In the genomic region with DNA sequence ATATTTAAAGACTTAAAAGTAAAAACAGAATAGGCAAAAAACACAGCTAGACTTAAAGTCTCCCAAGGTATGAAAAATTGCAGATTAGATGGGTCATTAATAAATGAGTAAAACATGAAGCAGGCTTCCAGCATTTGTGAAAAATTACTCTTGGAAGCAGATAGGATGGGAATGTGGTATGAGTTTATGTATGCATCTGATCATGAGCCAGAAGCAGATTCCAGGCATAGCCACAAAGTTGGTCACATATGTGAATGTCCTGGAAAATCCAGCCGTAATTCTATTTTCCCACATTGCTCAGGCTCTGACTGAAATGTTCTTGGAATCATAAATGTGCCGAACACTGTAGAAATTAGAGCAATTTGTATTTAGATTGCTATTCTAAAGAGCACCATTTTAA, we compare ENCODE assay signal across 27 mouse cellular contexts.
DNase-seq lines count a peak whose midpoint lies in the region; ATAC-seq and TF ChIP-seq lines count a peak whose summit lies in the region.
"Had no signal": no experiment of that assay in that cellular context is flagged by ENCODE, and none has a peak within 500 bp of the region (broad histone marks: within the 10 kb centered on the region; RNA-seq: fewer than 3 reads in every experiment).

No protein-coding gene starts in this region.

- H3K4me3 ChIP-seq in embryonic facial prominence, embryonic 13.5 days: no peak overlapping the region
- no peak overlapping the region for H3K4me3 ChIP-seq in embryonic facial prominence, embryonic 10.5 days
- no peak overlapping the region for H3K4me3 ChIP-seq in lung, embryonic 14.5 days (ENCODE audit: low read depth, low read length)
- H3K4me3 ChIP-seq in lung, adult 2 months (replicated peaks; ENCODE audit: extremely low read depth, low read depth, low read length): no peak overlapping the region
- H3K4me3 ChIP-seq in embryonic facial prominence, embryonic 14.5 days (ENCODE audit: low read depth, low read length): no peak overlapping the region
- no peak overlapping the region for H3K4me3 ChIP-seq in hindbrain, embryonic 16.5 days (ENCODE audit: low read length)
- H3K4me3 ChIP-seq: forebrain, embryonic 12.5 days; forebrain, embryonic 15.5 days; heart, adult 2 months; heart, embryonic 10.5 days; heart, embryonic 13.5 days; hindbrain, embryonic 12.5 days; hindbrain, embryonic 15.5 days; intestine, embryonic 15.5 days had no signal

- WGBS in embryonic facial prominence, embryonic 13.5 days: 38% methylated on average over 2 of the region's 2 CpGs
- WGBS in embryonic facial prominence, embryonic 10.5 days: 81% methylated on average over 2 of the region's 2 CpGs
- 72% methylated on average over 2 of the region's 2 CpGs for WGBS in lung, embryonic 14.5 days
- 89% methylated on average over 2 of the region's 2 CpGs for WGBS in lung, adult 2 months
- 48% methylated on average over 2 of the region's 2 CpGs for WGBS in embryonic facial prominence, embryonic 14.5 days
- 65% methylated on average over 2 of the region's 2 CpGs for WGBS in hindbrain, embryonic 16.5 days

- H3K4me2 ChIP-seq in embryonic facial prominence, embryonic 13.5 days: no peak overlapping the region
- H3K4me2 ChIP-seq in lung, embryonic 14.5 days: no peak overlapping the region
- H3K4me2 ChIP-seq in embryonic facial prominence, embryonic 14.5 days (ENCODE audit: low read depth, low read length): no peak overlapping the region
- no peak overlapping the region for H3K4me2 ChIP-seq in hindbrain, embryonic 16.5 days (ENCODE audit: low read length)
- H3K4me2 ChIP-seq: forebrain, embryonic 12.5 days; forebrain, embryonic 15.5 days; heart, embryonic 13.5 days; hindbrain, embryonic 12.5 days; hindbrain, embryonic 15.5 days; intestine, embryonic 15.5 days had no signal

- H3K27me3 ChIP-seq in embryonic facial prominence, embryonic 13.5 days: no peaks in the 10 kb centered on the region
- H3K27me3 ChIP-seq in embryonic facial prominence, embryonic 10.5 days (replicated peaks; ENCODE audit: low read depth, poor library complexity, severe bottlenecking): no peaks in the 10 kb centered on the region
- H3K27me3 ChIP-seq in lung, embryonic 14.5 days (ENCODE audit: insufficient read depth, low read length): no peaks in the 10 kb centered on the region
- no peaks in the 10 kb centered on the region for H3K27me3 ChIP-seq in embryonic facial prominence, embryonic 14.5 days (replicated peaks; ENCODE audit: control insufficient read depth, insufficient read depth, low read length)
- no peaks in the 10 kb centered on the region for H3K27me3 ChIP-seq in hindbrain, embryonic 16.5 days (replicated peaks; ENCODE audit: control insufficient read depth, insufficient read depth, low read length)
- H3K27me3 ChIP-seq: CH12.LX; forebrain, embryonic 12.5 days; forebrain, embryonic 15.5 days; heart, embryonic 13.5 days; hindbrain, embryonic 12.5 days; hindbrain, embryonic 15.5 days; intestine, embryonic 15.5 days had no signal

- peak overlapping the region; percentile 39; the same call in 1 of the 2 replicates for H3K27ac ChIP-seq in embryonic facial prominence, embryonic 13.5 days
- no peak overlapping the region for H3K27ac ChIP-seq in embryonic facial prominence, embryonic 10.5 days (replicated peaks)
- no peak overlapping the region for H3K27ac ChIP-seq in lung, embryonic 14.5 days (ENCODE audit: low read depth)
- H3K27ac ChIP-seq in embryonic facial prominence, embryonic 14.5 days (replicated peaks; ENCODE audit: low read depth, low read length): no peak overlapping the region; the same call in 1 of the 2 replicates
- H3K27ac ChIP-seq in hindbrain, embryonic 16.5 days (ENCODE audit: low read depth, low read length): no peak overlapping the region
- H3K27ac ChIP-seq: forebrain, embryonic 12.5 days; forebrain, embryonic 15.5 days; heart, adult 2 months; heart, embryonic 10.5 days; heart, embryonic 13.5 days; hindbrain, embryonic 12.5 days; hindbrain, embryonic 15.5 days; intestine, embryonic 15.5 days had no signal

- H3K4me1 ChIP-seq in embryonic facial prominence, embryonic 13.5 days: peaks cover 7% of the 10 kb centered on the region
- no peaks in the 10 kb centered on the region for H3K4me1 ChIP-seq in embryonic facial prominence, embryonic 10.5 days
- no peaks in the 10 kb centered on the region for H3K4me1 ChIP-seq in lung, embryonic 14.5 days (ENCODE audit: insufficient read depth)
- H3K4me1 ChIP-seq in lung, adult 2 months (ENCODE audit: control insufficient read depth, insufficient read depth, low read length): no peaks in the 10 kb centered on the region
- H3K4me1 ChIP-seq in embryonic facial prominence, embryonic 14.5 days (ENCODE audit: control insufficient read depth, insufficient read depth, low read length): no peaks in the 10 kb centered on the region; the same call in 1 of the 2 replicates
- H3K4me1 ChIP-seq in hindbrain, embryonic 16.5 days (ENCODE audit: control insufficient read depth, insufficient read depth, low read depth, low read length): no peaks in the 10 kb centered on the region
- H3K4me1 ChIP-seq: forebrain, embryonic 12.5 days; forebrain, embryonic 15.5 days; heart, embryonic 10.5 days; heart, embryonic 13.5 days; hindbrain, embryonic 12.5 days; hindbrain, embryonic 15.5 days; intestine, embryonic 15.5 days had no signal

- no peak overlapping the region for H3K9ac ChIP-seq in embryonic facial prominence, embryonic 13.5 days
- no peak overlapping the region for H3K9ac ChIP-seq in lung, embryonic 14.5 days
- H3K9ac ChIP-seq in embryonic facial prominence, embryonic 14.5 days (ENCODE audit: low read depth, low read length): no peak overlapping the region
- no peak overlapping the region for H3K9ac ChIP-seq in hindbrain, embryonic 16.5 days (ENCODE audit: low read depth, low read length)
- H3K9ac ChIP-seq: forebrain, embryonic 12.5 days; forebrain, embryonic 15.5 days; heart, embryonic 13.5 days; hindbrain, embryonic 12.5 days; hindbrain, embryonic 15.5 days; intestine, embryonic 15.5 days had no signal

- DNase-seq in embryonic facial prominence, embryonic 10.5 days (ENCODE audit: low spot score): no peak
- peak; percentile 39 for DNase-seq in lung, embryonic 14.5 days
- DNase-seq in lung, adult 2 months: no peak
- DNase-seq in embryonic facial prominence, embryonic 14.5 days (ENCODE audit: low spot score): peak; percentile 87
- peak; percentile 20 for DNase-seq in fibroblast of lung, adult 2 months (ENCODE audit: low read depth)
- no peak for DNase-seq in frontal cortex, postnatal 25 days (ENCODE audit: low spot score in 2 of 2)
- DNase-seq: adrenal gland, adult 2 months; adrenal gland, postnatal 14 days; B cell, adult 2 months; cerebellum, adult 11 months; cerebellum, adult 2 months; cerebellum, adult 9-11 months; cerebellum, postnatal 25 days; gastrocnemius, postnatal 10 days; gastrocnemius, postnatal 36 days; heart, adult 2 months had no signal

- no peaks in the 10 kb centered on the region for H3K9me3 ChIP-seq in embryonic facial prominence, embryonic 13.5 days
- no peaks in the 10 kb centered on the region for H3K9me3 ChIP-seq in embryonic facial prominence, embryonic 10.5 days
- no peaks in the 10 kb centered on the region for H3K9me3 ChIP-seq in lung, embryonic 14.5 days (ENCODE audit: low read depth, low read length)
- H3K9me3 ChIP-seq in embryonic facial prominence, embryonic 14.5 days (ENCODE audit: control insufficient read depth, low read length): no peaks in the 10 kb centered on the region
- no peaks in the 10 kb centered on the region for H3K9me3 ChIP-seq in hindbrain, embryonic 16.5 days (ENCODE audit: control insufficient read depth, low read length)
- H3K9me3 ChIP-seq: forebrain, embryonic 12.5 days; forebrain, embryonic 15.5 days; G1E; heart, embryonic 10.5 days; heart, embryonic 13.5 days; hindbrain, embryonic 12.5 days; hindbrain, embryonic 15.5 days; intestine, embryonic 15.5 days had no signal

- no peak for ATAC-seq in embryonic facial prominence, embryonic 13.5 days (ENCODE audit: insufficient number of reproducible peaks, insufficient read depth, low FRiP score, low TSS enrichment, low read depth)
- no peak for ATAC-seq in lung, embryonic 14.5 days (ENCODE audit: insufficient read depth)
- no peak for ATAC-seq in embryonic facial prominence, embryonic 14.5 days (ENCODE audit: low read depth)
- ATAC-seq in hindbrain, embryonic 16.5 days: no peak
- ATAC-seq: forebrain, embryonic 15.5 days; intestine, embryonic 15.5 days had no signal

- no peak for TF ChIP-seq POLR2A in lung, adult 2 months (IDR thresholded peaks at IDR 0.05; ENCODE audit: borderline replicate concordance, extremely low read depth, low read depth, low read length)

- H3K36me3 ChIP-seq in embryonic facial prominence, embryonic 13.5 days: no peaks in the 10 kb centered on the region
- no peaks in the 10 kb centered on the region for H3K36me3 ChIP-seq in embryonic facial prominence, embryonic 10.5 days (replicated peaks)
- no peaks in the 10 kb centered on the region for H3K36me3 ChIP-seq in lung, embryonic 14.5 days (ENCODE audit: insufficient read depth)
- H3K36me3 ChIP-seq in embryonic facial prominence, embryonic 14.5 days (ENCODE audit: control insufficient read depth, insufficient read depth, low read length): no peaks in the 10 kb centered on the region
- H3K36me3 ChIP-seq in hindbrain, embryonic 16.5 days (ENCODE audit: control insufficient read depth, insufficient read depth, low read length): no peaks in the 10 kb centered on the region
- H3K36me3 ChIP-seq: forebrain, embryonic 12.5 days; forebrain, embryonic 15.5 days; G1E; heart, embryonic 10.5 days; heart, embryonic 13.5 days; hindbrain, embryonic 12.5 days; hindbrain, embryonic 15.5 days; intestine, embryonic 15.5 days had no signal

- no peak for TF ChIP-seq CTCF in lung, embryonic 14.5 days (IDR thresholded peaks at IDR 0.05; ENCODE audit: low read depth)
- no peak for TF ChIP-seq CTCF in lung, adult 2 months (IDR thresholded peaks at IDR 0.05; ENCODE audit: insufficient read depth, low read length)

Comparison
In these comparisons a context has a peak if more than half of its experiments do, and no peak if none do; other contexts are left out.
1. DNase-seq: peak in lung, embryonic 14.5 days (single experiment), embryonic facial prominence, embryonic 14.5 days (single experiment) and fibroblast of lung, adult 2 months (single experiment); none in embryonic facial prominence, embryonic 10.5 days (single experiment), lung, adult 2 months (single experiment) and frontal cortex, postnatal 25 days (0 of 2).